8 mouse cellular contexts compared by ENCODE assay signal in genomic region chr11:77512891-77513810, GRCm38 (mm10). TPM values are rescaled to one million over a fixed set of nuclear protein-coding genes. Genes with fewer than 3 reads are reported as not detected.
DNase-seq lines count a peak whose midpoint lies in the region; ATAC-seq and TF ChIP-seq lines count a peak whose summit lies in the region.

No protein-coding gene starts in this region.

- no peaks in the 10 kb centered on the region for H3K36me3 ChIP-seq in liver, adult 2 months (ENCODE audit: control insufficient read depth, insufficient read depth, low read length)
- no peaks in the 10 kb centered on the region for H3K36me3 ChIP-seq in midbrain, postnatal 0 days (ENCODE audit: insufficient read depth, low read length)
- H3K36me3 ChIP-seq in stomach, embryonic 14.5 days (ENCODE audit: control insufficient read depth, insufficient read depth, low read length), result no peaks in the 10 kb centered on the region

- no peak for TF ChIP-seq CTCF in liver, adult 2 months (IDR thresholded peaks at IDR 0.05; ENCODE audit: low read depth, low read length)
- 0 out of 2 replicates have a peak, but pooled peaks have one; percentile 1 for TF ChIP-seq CTCF in midbrain, postnatal 0 days (IDR thresholded peaks at IDR 0.05)

- intact Hi-C loops in gastrocnemius, postnatal 36 days (cut with DNase I), result loop anchor here (2.0 to 5.0 kb wide), 2 partner anchors 22 to 114 kb away; no protein-coding TSS in a partner anchor

- ATAC-seq in common myeloid progenitor, adult 5-6 weeks (replicated peaks; ENCODE audit: low read depth, poor library complexity, severe bottlenecking), result peak; percentile 42; the same call in 1 of the 2 replicates
- ATAC-seq in inflammation-experienced regulatory T-cells, adult 6 months, result peak; percentile 75
- no peak for ATAC-seq in midbrain, postnatal 0 days (ENCODE audit: low FRiP score)
- ATAC-seq in stomach, embryonic 14.5 days (ENCODE audit: insufficient number of reproducible peaks, insufficient read depth, low FRiP score, low read depth), result peak; percentile 68

- under 1% methylated on average over 74 of the region's 84 CpGs for WGBS in liver, adult 2 months
- WGBS in midbrain, postnatal 0 days, result under 1% methylated on average over 76 of the region's 84 CpGs
- WGBS in stomach, embryonic 14.5 days, result under 1% methylated on average over 66 of the region's 84 CpGs

- no peaks in the 10 kb centered on the region for H3K27me3 ChIP-seq in liver, adult 2 months (ENCODE audit: control insufficient read depth, insufficient read depth, low read length)
- H3K27me3 ChIP-seq in midbrain, postnatal 0 days (ENCODE audit: insufficient read depth, low read length), result peaks cover 13% of the 10 kb centered on the region; the same call in 1 of the 2 replicates
- H3K27me3 ChIP-seq in stomach, embryonic 14.5 days (ENCODE audit: control insufficient read depth, insufficient read depth, low read length), result peaks cover 5% of the 10 kb centered on the region; the same call in 1 of the 2 replicates

- H3K4me3 ChIP-seq in liver, adult 2 months (ENCODE audit: insufficient read depth, low read depth, low read length), result peak overlapping the region; percentile 76
- H3K4me3 ChIP-seq in midbrain, postnatal 0 days (ENCODE audit: low read depth, low read length), result peak overlapping the region; percentile 57
- peak overlapping the region; percentile 65 for H3K4me3 ChIP-seq in stomach, embryonic 14.5 days (ENCODE audit: low read depth, low read length)

- no peaks in the 10 kb centered on the region for H3K9me3 ChIP-seq in midbrain, postnatal 0 days (ENCODE audit: low read length)
- H3K9me3 ChIP-seq in stomach, embryonic 14.5 days (ENCODE audit: control insufficient read depth, low read depth, low read length), result no peaks in the 10 kb centered on the region

- DNase-seq in 3134 (ENCODE audit: extremely low read depth, insufficient read length, low spot score), result peak; percentile 97
- peak; percentile 89 for DNase-seq in T-cell, adult 2 months (ENCODE audit: low spot score)
- DNase-seq in gastrocnemius, postnatal 36 days, result peak; percentile 78 to 82
- DNase-seq in liver, adult 2 months (ENCODE audit: extremely low read depth, low read depth, low spot score), result peak; percentile 78
- peak; percentile 83 for DNase-seq in midbrain, postnatal 0 days (ENCODE audit: low spot score)

- peaks cover 6% of the 10 kb centered on the region; the same call in 1 of the 2 replicates for H3K79me2 ChIP-seq in liver, adult 2 months (ENCODE audit: control insufficient read depth, insufficient read depth, low read length)

- peak overlapping the region; percentile 97 for H3K4me2 ChIP-seq in midbrain, postnatal 0 days (ENCODE audit: low read depth, low read length, poor library complexity, severe bottlenecking)
- H3K4me2 ChIP-seq in stomach, embryonic 14.5 days (replicated peaks; ENCODE audit: low read depth, low read length), result peak overlapping the region; percentile 98

- H3K9ac ChIP-seq in liver, adult 2 months (ENCODE audit: low read depth, low read length), result peak overlapping the region; percentile 84
- H3K9ac ChIP-seq in midbrain, postnatal 0 days (replicated peaks; ENCODE audit: low read length, poor library complexity, severe bottlenecking), result peak overlapping the region; percentile 51
- H3K9ac ChIP-seq in stomach, embryonic 14.5 days (replicated peaks; ENCODE audit: low read depth, low read length), result peak overlapping the region; percentile 60

- H3K27ac ChIP-seq in liver, adult 2 months (replicated peaks; ENCODE audit: insufficient read depth, low read depth, low read length), result peak overlapping the region; percentile 98
- H3K27ac ChIP-seq in midbrain, postnatal 0 days (ENCODE audit: low read depth, low read length), result no peak overlapping the region
- H3K27ac ChIP-seq in stomach, embryonic 14.5 days (ENCODE audit: low read length), result peak overlapping the region; percentile 35; the same call in 1 of the 2 replicates

- TF ChIP-seq POLR2A in liver, adult 2 months (IDR thresholded peaks at IDR 0.05; ENCODE audit: extremely low read depth, insufficient read depth, low read length), result peak; percentile 90

- peaks cover 24% of the 10 kb centered on the region for H3K4me1 ChIP-seq in liver, adult 2 months (ENCODE audit: control insufficient read depth, insufficient read depth, low read length)
- H3K4me1 ChIP-seq in midbrain, postnatal 0 days (ENCODE audit: insufficient read depth, low read length), result peaks cover 15% of the 10 kb centered on the region
- H3K4me1 ChIP-seq in stomach, embryonic 14.5 days (ENCODE audit: control insufficient read depth, insufficient read depth, low read length), result peaks cover 27% of the 10 kb centered on the region

RNA-seq across cellular contexts. Expression of gene Abhd15, which starts 1.8 kb away (rescaled TPM):
- total RNA-seq in common myeloid progenitor, adult 5-6 weeks (2017), result 5.9 and 9.4 TPM in 2 replicates
- total RNA-seq in gastrocnemius, postnatal 36 days (2021), result under 1 TPM; 0.28 to 0.52 TPM
- polyA plus RNA-seq in inflammation-experienced regulatory T-cells, adult 6 months (2017; shearing (Covaris generic)), result 1 to 10 TPM in 2 of 3 experiments, under 1 TPM in 1; 0.88 to 3.8 (median 3.5) TPM
- 43.0 and 44.8 TPM in 2 replicates for total RNA-seq in liver, adult 2 months (2014; rRNA removed)
- 32.7 and 55.6 TPM in 2 replicates for polyA plus RNA-seq in liver, adult 2 months (2012; rRNA removed)
- 3.6 and 4.2 TPM in 2 replicates for total RNA-seq in midbrain, postnatal 0 days (2014; rRNA removed)
- 1.6 and 1.8 TPM in 2 replicates for polyA plus RNA-seq in midbrain, postnatal 0 days (2015; fragmentation: Nextera tagmentation; extraction: Ambion mirVana)
- 1.8 and 1.9 TPM in 2 replicates for polyA plus RNA-seq in stomach, embryonic 14.5 days (2014; fragmentation: Nextera tagmentation; extraction: Ambion mirVana)

RNA-seq across cellular contexts. Expression of gene Trp53i13, which starts 2.6 kb away (rescaled TPM):
- 3.1 and 3.5 TPM in 2 replicates for total RNA-seq in common myeloid progenitor, adult 5-6 weeks (2017)
- 1 to 10 TPM; 2.9 to 3.6 TPM for total RNA-seq in gastrocnemius, postnatal 36 days (2021)
- polyA plus RNA-seq in inflammation-experienced regulatory T-cells, adult 6 months (2017; shearing (Covaris generic)), result 10 to 100 TPM in 1 of 3 experiments, 1 to 10 TPM in 2; 8.5 to 14.3 (median 8.7) TPM
- 1.5 and 1.6 TPM in 2 replicates for total RNA-seq in liver, adult 2 months (2014; rRNA removed)
- 5.8 and 6.2 TPM in 2 replicates for polyA plus RNA-seq in liver, adult 2 months (2012; rRNA removed)
- 7.5 and 7.8 TPM in 2 replicates for total RNA-seq in midbrain, postnatal 0 days (2014; rRNA removed)
- 11.4 and 11.5 TPM in 2 replicates for polyA plus RNA-seq in midbrain, postnatal 0 days (2015; fragmentation: Nextera tagmentation; extraction: Ambion mirVana)
- polyA plus RNA-seq in stomach, embryonic 14.5 days (2014; fragmentation: Nextera tagmentation; extraction: Ambion mirVana), result 32.8 and 38.7 TPM in 2 replicates

RNA-seq across cellular contexts. Expression of gene Gm10392, which starts 5.8 kb away (rescaled TPM):
- 0.82 and 0.92 TPM in 2 replicates for total RNA-seq in common myeloid progenitor, adult 5-6 weeks (2017)
- not detected for total RNA-seq in gastrocnemius, postnatal 36 days (2021)
- polyA plus RNA-seq in inflammation-experienced regulatory T-cells, adult 6 months (2017; shearing (Covaris generic)), result 1 to 10 TPM in 1 of 3 experiments, under 1 TPM in 2; 0.33 to 1.6 (median 0.74) TPM
- total RNA-seq in liver, adult 2 months (2014; rRNA removed), result not detected in 2 replicates
- not detected in 2 replicates for polyA plus RNA-seq in liver, adult 2 months (2012; rRNA removed)
- total RNA-seq in midbrain, postnatal 0 days (2014; rRNA removed), result not detected in 2 replicates
- polyA plus RNA-seq in midbrain, postnatal 0 days (2015; fragmentation: Nextera tagmentation; extraction: Ambion mirVana), result not detected in 2 replicates
- not detected in 2 replicates for polyA plus RNA-seq in stomach, embryonic 14.5 days (2014; fragmentation: Nextera tagmentation; extraction: Ambion mirVana)

RNA-seq across cellular contexts. Expression of gene Git1, which starts 19.8 kb away (rescaled TPM):
- 22.4 and 24.1 TPM in 2 replicates for total RNA-seq in common myeloid progenitor, adult 5-6 weeks (2017)
- total RNA-seq in gastrocnemius, postnatal 36 days (2021), result 10 to 100 TPM; 23.9 to 25.5 TPM
- 10 to 100 TPM in 2 of 3 experiments, 1 to 10 TPM in 1; 9.4 to 13.7 (median 11.0) TPM for polyA plus RNA-seq in inflammation-experienced regulatory T-cells, adult 6 months (2017; shearing (Covaris generic))
- 2.8 and 4.4 TPM in 2 replicates for total RNA-seq in liver, adult 2 months (2014; rRNA removed)
- 8.9 and 11.2 TPM in 2 replicates for polyA plus RNA-seq in liver, adult 2 months (2012; rRNA removed)
- total RNA-seq in midbrain, postnatal 0 days (2014; rRNA removed), result 111 and 143 TPM in 2 replicates
- 18.5 and 19.6 TPM in 2 replicates for polyA plus RNA-seq in midbrain, postnatal 0 days (2015; fragmentation: Nextera tagmentation; extraction: Ambion mirVana)
- 15.1 and 18.1 TPM in 2 replicates for polyA plus RNA-seq in stomach, embryonic 14.5 days (2014; fragmentation: Nextera tagmentation; extraction: Ambion mirVana)

RNA-seq across cellular contexts. Expression of gene Ankrd13b, which starts 23.7 kb away (rescaled TPM):
- 8.7 and 10.5 TPM in 2 replicates for total RNA-seq in common myeloid progenitor, adult 5-6 weeks (2017)
- total RNA-seq in gastrocnemius, postnatal 36 days (2021), result 1 to 10 TPM; 7.3 to 8.3 TPM
- 1 to 10 TPM in 1 of 3 experiments, under 1 TPM in 2; 0.39 to 1.6 (median 0.91) TPM for polyA plus RNA-seq in inflammation-experienced regulatory T-cells, adult 6 months (2017; shearing (Covaris generic))
- total RNA-seq in liver, adult 2 months (2014; rRNA removed), result 0.37 and 0.67 TPM in 2 replicates
- polyA plus RNA-seq in liver, adult 2 months (2012; rRNA removed), result 4.8 and 8.0 TPM in 2 replicates
- total RNA-seq in midbrain, postnatal 0 days (2014; rRNA removed), result 70.3 and 75.5 TPM in 2 replicates
- 41.5 and 43.6 TPM in 2 replicates for polyA plus RNA-seq in midbrain, postnatal 0 days (2015; fragmentation: Nextera tagmentation; extraction: Ambion mirVana)
- 7.1 TPM in 2 replicates for polyA plus RNA-seq in stomach, embryonic 14.5 days (2014; fragmentation: Nextera tagmentation; extraction: Ambion mirVana)
